Mouse (Mus musculus) lung, adult 2 months (tissue): Measurements from ENCODE around the gene Atp5h.

Experiments
- CTCF ChIP-seq: fragments of 200-500 bp; IDR thresholded peaks from 2 replicates; pipeline ENCODE4 v1.5.1; 2011; ENCODE audit warnings: mild to moderate bottlenecking, low read length, control low read depth; ENCODE audit not compliant: insufficient read depth
- POLR2A ChIP-seq: fragments of 200-500 bp; IDR thresholded peaks from 2 replicates; pipeline ENCODE4 v1.6.1; 2011; ENCODE audit warnings: low read depth, mild to moderate bottlenecking, control low read depth, low read length, borderline replicate concordance; ENCODE audit errors: extremely low read depth

- TF ChIP-seq CTCF (no peak), POLR2A (no peak)
Observed at GRCm38 (mm10) chr11:115461846-115462242, 42.1 kb upstream of the Atp5h start.
